Mouse (Mus musculus): ENCODE results near the gene Scarf1.

- no peak for TF ChIP-seq POLR2A (IDR thresholded peaks at IDR 0.05; ENCODE audit: borderline replicate concordance, insufficient read depth, low read length)
- no peak for TF ChIP-seq CTCF (IDR thresholded peaks at IDR 0.05; ENCODE audit: borderline replicate concordance, insufficient read depth, low read depth, low read length)
Observed at GRCm38 (mm10) chr11:75473376-75473775, 40.0 kb upstream of the Scarf1 start.

Data from cerebellum, adult 2 months (tissue).